Mouse (Mus musculus) G1E (cell line): ENCODE results near the gene Mical3.

ENCODE experiments used
- CTCF ChIP-seq: IDR thresholded peaks from 2 replicates; pipeline ENCODE4 v1.5.1; 2012; ENCODE audit warnings: low read depth, low read length, inconsistent platforms, mixed read lengths
- GATA1 ChIP-seq: IDR thresholded peaks from 2 replicates; pipeline ENCODE4 v1.6.1; 2012; ENCODE audit warnings: borderline replicate concordance, low read length, inconsistent platforms, mixed read lengths

DNA sequence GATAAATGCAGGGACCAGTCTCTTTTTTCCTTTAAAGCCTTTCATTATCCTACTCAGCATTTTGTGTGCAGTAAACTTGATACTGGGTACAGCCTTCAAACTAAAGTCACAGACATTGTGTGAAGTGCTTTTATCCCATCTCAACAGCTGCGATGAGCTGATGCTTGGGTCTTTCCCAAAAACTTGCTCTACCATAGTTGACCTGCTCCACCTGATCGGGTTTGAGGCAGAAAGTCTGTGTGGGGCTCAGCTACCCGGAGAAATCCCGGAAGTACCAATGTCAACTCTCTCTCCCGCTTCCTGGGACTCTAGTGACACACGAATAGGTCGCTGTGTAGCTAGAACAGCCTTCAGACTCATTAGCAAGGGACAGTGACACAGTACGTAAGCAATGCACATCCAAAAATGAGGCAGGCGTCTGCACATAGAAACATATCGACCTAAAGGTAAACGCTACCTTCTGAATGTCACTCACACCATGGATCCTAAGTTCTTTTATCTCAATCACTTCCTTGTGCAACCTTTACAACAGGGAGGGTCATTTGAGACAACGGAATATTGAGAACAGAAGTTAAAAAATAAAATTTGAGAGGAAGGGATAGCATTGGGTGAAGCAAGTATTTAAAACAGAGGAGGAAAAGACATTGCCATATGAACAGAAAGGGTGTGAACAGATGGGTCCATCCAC is 191.9 kb downstream of the Mical3 start:
- no peak for TF ChIP-seq GATA1
- TF ChIP-seq CTCF: no peak
